Mouse (Mus musculus): ENCODE measurements around the gene Atp7b. TPM values are rescaled to one million over a fixed set of nuclear protein-coding genes. Genes with fewer than 3 reads are reported as not detected.

Atp7b gene
- polyA plus RNA-seq, 1 experiment = 0.08 TPM

- peaks cover under 1% of the 10 kb centered on the region for H3K36me3 ChIP-seq (replicated peaks; ENCODE audit: low read length)
- peaks cover 13% of the 10 kb centered on the region for H3K4me1 ChIP-seq
- peaks cover 49% of the 10 kb centered on the region for H3K27me3 ChIP-seq (replicated peaks)
- H3K4me3 ChIP-seq (replicated peaks) = no peak overlapping the region
- TF ChIP-seq FLI1 (IDR thresholded peaks at IDR 0.05; ENCODE audit: low read length) (no peak), GATA1 (IDR thresholded peaks at IDR 0.05; ENCODE audit: borderline replicate concordance, low read length) (no peak)
- H3K9me3 ChIP-seq = no peaks in the 10 kb centered on the region
These were observed 3.3 kb downstream of the Atp7b start for GRCm38 (mm10) chr8:22056850-22057249.

- no peak overlapping the region for H3K4me3 ChIP-seq (replicated peaks)
- H3K4me1 ChIP-seq = peaks cover 7% of the 10 kb centered on the region
- H3K36me3 ChIP-seq (replicated peaks; ENCODE audit: low read length) = no peaks in the 10 kb centered on the region
- H3K27me3 ChIP-seq (replicated peaks) = peaks cover 50% of the 10 kb centered on the region
- no peaks in the 10 kb centered on the region for H3K9me3 ChIP-seq
- TF ChIP-seq FLI1 (IDR thresholded peaks at IDR 0.05; ENCODE audit: low read length) = no peak
- TF ChIP-seq GATA1 (IDR thresholded peaks at IDR 0.05; ENCODE audit: borderline replicate concordance, low read length) = no peak
These were observed 4.6 kb downstream of the Atp7b start for GRCm38 (mm10) chr8:22055492-22055877.

- Histone ChIP-seq H3K27me3 (replicated peaks) (peaks cover 47% of the 10 kb centered on the region), H3K4me1 (peaks cover 5% of the 10 kb centered on the region), H3K9me3 (no peaks in the 10 kb centered on the region), H3K36me3 (replicated peaks; ENCODE audit: low read length) (no peaks in the 10 kb centered on the region), H3K4me3 (replicated peaks) (no peak overlapping the region)
- no peak for TF ChIP-seq FLI1 (IDR thresholded peaks at IDR 0.05; ENCODE audit: low read length)
- TF ChIP-seq GATA1 (IDR thresholded peaks at IDR 0.05; ENCODE audit: borderline replicate concordance, low read length) = no peak
These were observed 5.2 kb downstream of the Atp7b start for GRCm38 (mm10) chr8:22054674-22055491.

- Histone ChIP-seq H3K4me3 (replicated peaks) (no peak overlapping the region), H3K4me1 (peaks cover 3% of the 10 kb centered on the region; the same call in 1 of the 2 replicates), H3K36me3 (replicated peaks; ENCODE audit: low read length) (no peaks in the 10 kb centered on the region), H3K27me3 (replicated peaks) (peaks cover 2% of the 10 kb centered on the region), H3K9me3 (no peaks in the 10 kb centered on the region)
- TF ChIP-seq GATA1 (IDR thresholded peaks at IDR 0.05; ENCODE audit: borderline replicate concordance, low read length) (no peak), FLI1 (IDR thresholded peaks at IDR 0.05; ENCODE audit: low read length) (no peak)
These were observed 12.2 kb downstream of the Atp7b start for GRCm38 (mm10) chr8:22047699-22048464.

- TF ChIP-seq GATA1 (IDR thresholded peaks at IDR 0.05; ENCODE audit: borderline replicate concordance, low read length) (no peak), FLI1 (IDR thresholded peaks at IDR 0.05; ENCODE audit: low read length) (no peak)
- H3K9me3 ChIP-seq = 0 out of 2 replicates have a peak, but pooled peaks cover 3% of the 10 kb centered on the region
- no peaks in the 10 kb centered on the region for H3K36me3 ChIP-seq (replicated peaks; ENCODE audit: low read length)
- H3K4me3 ChIP-seq (replicated peaks) = no peak overlapping the region
- peaks cover 15% of the 10 kb centered on the region for H3K27me3 ChIP-seq (replicated peaks)
- peaks cover 8% of the 10 kb centered on the region for H3K4me1 ChIP-seq
These were observed 16.4 kb downstream of the Atp7b start for GRCm38 (mm10) chr8:22043706-22044105.

- Histone ChIP-seq H3K36me3 (replicated peaks; ENCODE audit: low read length) (no peaks in the 10 kb centered on the region), H3K27me3 (replicated peaks) (peaks cover 17% of the 10 kb centered on the region), H3K4me3 (replicated peaks) (no peak overlapping the region), H3K4me1 (peaks cover 4% of the 10 kb centered on the region; the same call in 1 of the 2 replicates), H3K9me3 (0 out of 2 replicates have a peak, but pooled peaks cover 3% of the 10 kb centered on the region)
- no peak for TF ChIP-seq GATA1 (IDR thresholded peaks at IDR 0.05; ENCODE audit: borderline replicate concordance, low read length)
- no peak for TF ChIP-seq FLI1 (IDR thresholded peaks at IDR 0.05; ENCODE audit: low read length)
These were observed 17.6 kb downstream of the Atp7b start for GRCm38 (mm10) chr8:22042515-22042914.

- Histone ChIP-seq H3K4me1 (peaks cover 4% of the 10 kb centered on the region; the same call in 1 of the 2 replicates), H3K9me3 (peaks cover 3% of the 10 kb centered on the region; the same call in 1 of the 2 replicates), H3K36me3 (replicated peaks; ENCODE audit: low read length) (no peaks in the 10 kb centered on the region), H3K4me3 (replicated peaks) (no peak overlapping the region), H3K27me3 (replicated peaks) (peaks cover 17% of the 10 kb centered on the region)
- no peak for TF ChIP-seq GATA1 (IDR thresholded peaks at IDR 0.05; ENCODE audit: borderline replicate concordance, low read length)
- TF ChIP-seq FLI1 (IDR thresholded peaks at IDR 0.05; ENCODE audit: low read length) = no peak
These were observed 20.0 kb downstream of the Atp7b start for GRCm38 (mm10) chr8:22040153-22040509.

GRCm38 (mm10) chr8:22039468-22040152 is 20.5 kb downstream of the Atp7b start:
- Histone ChIP-seq H3K27me3 (replicated peaks) (peaks cover 17% of the 10 kb centered on the region), H3K4me3 (replicated peaks) (no peak overlapping the region), H3K4me1 (peaks cover 4% of the 10 kb centered on the region; the same call in 1 of the 2 replicates), H3K9me3 (peaks cover 3% of the 10 kb centered on the region; the same call in 1 of the 2 replicates), H3K36me3 (replicated peaks; ENCODE audit: low read length) (no peaks in the 10 kb centered on the region)
- TF ChIP-seq FLI1 (IDR thresholded peaks at IDR 0.05; ENCODE audit: low read length) (no peak), GATA1 (IDR thresholded peaks at IDR 0.05; ENCODE audit: borderline replicate concordance, low read length) (no peak)

GRCm38 (mm10) chr8:22037022-22037421 is 23.1 kb downstream of the Atp7b start:
- Histone ChIP-seq H3K36me3 (replicated peaks; ENCODE audit: low read length) (no peaks in the 10 kb centered on the region), H3K4me3 (replicated peaks) (no peak overlapping the region), H3K4me1 (peaks cover 4% of the 10 kb centered on the region; the same call in 1 of the 2 replicates), H3K27me3 (replicated peaks) (peaks cover 17% of the 10 kb centered on the region), H3K9me3 (peaks cover 3% of the 10 kb centered on the region; the same call in 1 of the 2 replicates)
- TF ChIP-seq FLI1 (IDR thresholded peaks at IDR 0.05; ENCODE audit: low read length) (no peak), GATA1 (IDR thresholded peaks at IDR 0.05; ENCODE audit: borderline replicate concordance, low read length) (no peak)

Measured in megakaryocyte, embryonic 14.5 days (primary cell).